Mouse (Mus musculus) regulatory T cell (primary cell): ENCODE results near the gene Repin1.

ENCODE experiments used
- in situ Hi-C: fragments of 300-600 bp; cut with MboI, MseI; formaldehyde crosslinking; loops from one replicate; pipeline ENCODE4 v1.15.1; 2025; ENCODE audit warnings: high pct_unique_total_duplicates

The Repin1 gene

GRCm38 (mm10) chr6:48593158-48594042 lies at the start of gene Repin1, which contains the start of gene Gm44965:
TSS of gene Repin1 (plus strand) at chr6:48593883.
TSS of gene Gm44965 (plus strand) at chr6:48593941.
- in situ Hi-C loops = no loop called here

GRCm38 (mm10) chr6:48545251-48545650 lies 48.4 kb upstream of the Repin1 start:
- in situ Hi-C loops = no loop called here

- in situ Hi-C loops = no loop called here
Measured at GRCm38 (mm10) chr6:48546271-48546670, 47.4 kb upstream of the Repin1 start.

- in situ Hi-C loops = no loop called here
Measured at GRCm38 (mm10) chr6:48546858-48547257, 46.8 kb upstream of the Repin1 start.

- in situ Hi-C loops = no loop called here
Measured at GRCm38 (mm10) chr6:48548314-48548713, 45.4 kb upstream of the Repin1 start.

GRCm38 (mm10) chr6:48552918-48553317 lies 40.8 kb upstream of the Repin1 start:
- in situ Hi-C loops = no loop called here

- in situ Hi-C loops = no loop called here
Measured at GRCm38 (mm10) chr6:48553819-48554218, 39.9 kb upstream of the Repin1 start.

- in situ Hi-C loops = no loop called here
Measured at GRCm38 (mm10) chr6:48554280-48555103, 39.2 kb upstream of the Repin1 start, which contains the start of gene Lrrc61. TSS of gene Lrrc61 (plus strand) at chr6:48554796.

- in situ Hi-C loops = no loop called here
Measured at GRCm38 (mm10) chr6:48555104-48555890, 38.4 kb upstream of the Repin1 start.

DNA sequence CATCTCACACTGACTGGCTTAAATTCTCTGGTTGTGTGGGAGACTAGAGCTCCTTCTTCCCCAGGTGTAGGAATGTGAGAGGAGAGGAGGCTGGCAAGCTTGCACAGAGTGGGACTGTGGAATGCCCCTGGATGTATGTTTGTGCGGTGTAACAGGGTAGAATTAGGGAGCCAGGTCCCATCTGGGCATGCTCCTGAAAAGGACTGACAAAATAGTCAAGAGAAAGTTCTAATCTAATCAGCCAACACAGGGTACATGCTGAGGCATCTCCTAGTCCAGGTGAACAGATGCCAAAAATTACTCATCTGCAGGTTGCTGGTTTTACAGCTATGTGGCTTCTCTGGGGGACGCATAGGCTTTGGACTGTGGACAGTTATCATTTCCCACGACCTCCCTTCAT lies 37.7 kb upstream of the Repin1 start:
- in situ Hi-C loops = no loop called here

- in situ Hi-C loops = no loop called here
Measured at GRCm38 (mm10) chr6:48565693-48566310, 27.9 kb upstream of the Repin1 start.

DNA sequence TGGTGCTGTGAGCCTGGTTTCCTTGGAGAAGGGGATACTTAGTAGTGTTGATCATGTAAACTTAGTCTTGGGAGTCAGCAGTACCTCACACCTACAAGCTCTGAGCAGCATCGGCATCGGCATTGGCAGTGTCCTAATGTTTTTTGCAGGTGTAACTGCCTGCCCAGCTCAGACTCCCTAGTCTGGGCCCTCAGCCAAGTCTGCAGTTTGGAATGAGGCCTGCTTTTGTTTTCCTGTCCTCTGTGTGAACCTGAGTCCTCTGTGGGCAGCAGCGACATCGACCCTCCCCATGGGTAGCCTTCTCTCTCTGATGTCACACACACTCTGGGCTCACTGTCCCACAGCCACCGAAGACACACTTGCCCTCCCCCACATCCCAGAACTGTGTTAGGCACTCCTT lies 27.4 kb upstream of the Repin1 start:
- in situ Hi-C loops = no loop called here

DNA sequence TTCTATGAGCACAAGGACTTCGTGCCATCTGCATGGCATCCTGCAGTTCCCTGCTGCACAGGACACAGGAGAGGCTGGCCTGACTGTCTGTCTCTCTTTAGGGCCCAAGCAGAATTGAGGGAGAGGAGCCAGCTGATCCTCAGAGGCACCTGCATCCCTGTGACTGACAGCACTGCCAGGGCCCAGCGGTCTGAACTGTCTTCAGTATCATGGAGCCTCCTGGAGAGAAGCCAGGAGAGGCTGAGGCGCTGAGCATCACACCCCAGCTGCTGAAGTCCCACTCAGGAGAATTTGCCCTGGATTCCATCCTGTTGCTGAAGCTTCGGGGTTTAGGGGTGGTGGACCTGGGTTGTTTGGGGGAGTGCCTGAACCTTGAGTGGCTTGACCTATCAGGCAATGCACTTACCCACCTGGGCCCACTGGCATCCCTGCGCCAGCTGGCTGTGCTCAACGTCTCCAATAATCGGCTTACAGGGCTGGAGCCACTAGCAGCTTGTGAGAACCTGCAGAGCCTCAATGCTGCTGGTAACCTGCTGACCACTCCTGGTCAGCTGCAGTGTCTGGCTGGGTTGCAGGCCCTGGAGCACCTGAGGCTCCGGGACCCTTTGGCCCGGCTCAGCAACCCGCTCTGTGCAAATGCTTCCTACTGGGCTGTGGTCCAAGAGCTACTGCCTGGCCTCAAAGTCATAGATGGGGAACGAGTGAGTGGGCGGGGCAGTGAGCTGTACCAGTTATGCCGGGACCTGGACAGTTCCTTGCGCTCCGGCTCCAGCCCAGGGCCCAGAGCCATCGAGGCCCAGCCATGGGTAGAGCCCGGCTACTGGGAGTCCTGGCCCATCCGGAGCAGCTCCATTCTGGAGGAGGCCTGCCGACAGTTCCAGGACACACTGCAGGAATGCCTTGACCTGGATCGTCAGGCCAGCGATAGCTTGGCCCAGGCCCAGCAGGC lies 25.4 kb upstream of the Repin1 start:
- in situ Hi-C loops = no loop called here

GRCm38 (mm10) chr6:48569065-48569807 lies 24.4 kb upstream of the Repin1 start:
- in situ Hi-C loops = no loop called here

GRCm38 (mm10) chr6:48572014-48572413 lies 21.7 kb upstream of the Repin1 start:
- in situ Hi-C loops = no loop called here

GRCm38 (mm10) chr6:48572572-48573061 lies 21.1 kb upstream of the Repin1 start, which contains the start of gene Rarres2:
TSS of gene Rarres2 (minus strand) at chr6:48572789.
- in situ Hi-C loops = no loop called here

- in situ Hi-C loops = no loop called here
Measured at GRCm38 (mm10) chr6:48573280-48573679, 20.4 kb upstream of the Repin1 start.

- in situ Hi-C loops = no loop called here
Measured at GRCm38 (mm10) chr6:48573981-48574380, 19.7 kb upstream of the Repin1 start.

GRCm38 (mm10) chr6:48578736-48579135 lies 14.9 kb upstream of the Repin1 start:
- in situ Hi-C loops = no loop called here
